Mouse (Mus musculus): ENCODE data around the gene Zbtb46.

Gene Zbtb46

DNA sequence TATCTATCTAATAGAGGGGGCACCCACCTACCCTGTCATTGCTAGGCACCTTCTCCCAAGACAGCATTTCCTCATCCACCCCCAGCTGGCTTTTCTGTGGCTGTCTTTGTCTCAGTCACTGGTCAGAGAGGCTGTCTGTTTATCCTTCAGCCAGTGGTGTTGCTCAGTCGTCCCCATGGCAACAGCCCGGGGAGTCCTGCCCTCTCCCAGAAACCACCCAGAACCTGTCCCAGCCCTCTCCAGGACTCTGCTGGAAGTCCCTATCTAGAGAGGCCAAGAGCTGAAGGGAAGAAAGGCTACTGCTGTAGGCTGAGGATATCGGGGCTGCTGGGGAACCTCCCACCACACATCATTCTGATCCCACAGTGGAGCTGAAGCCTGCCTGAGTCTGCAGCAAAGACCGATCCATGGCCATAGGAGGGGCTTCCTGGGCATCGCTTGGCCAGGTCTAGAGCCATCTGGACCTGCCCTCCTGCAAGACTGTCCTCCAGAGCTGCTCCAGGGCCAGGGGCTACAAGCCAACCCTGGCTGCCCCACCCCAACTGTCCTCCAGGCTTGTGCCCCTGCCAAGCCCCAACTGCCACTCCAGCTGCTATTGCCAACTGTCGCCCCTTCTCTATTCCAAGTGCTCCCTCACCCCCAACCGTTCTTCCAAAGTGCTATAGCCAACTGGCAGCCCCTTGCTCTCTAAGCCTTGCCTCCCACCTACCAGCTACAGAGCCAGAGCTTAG is 3.9 kb upstream of the Zbtb46 start:
- DNase-seq: peak; percentile 95

DNA sequence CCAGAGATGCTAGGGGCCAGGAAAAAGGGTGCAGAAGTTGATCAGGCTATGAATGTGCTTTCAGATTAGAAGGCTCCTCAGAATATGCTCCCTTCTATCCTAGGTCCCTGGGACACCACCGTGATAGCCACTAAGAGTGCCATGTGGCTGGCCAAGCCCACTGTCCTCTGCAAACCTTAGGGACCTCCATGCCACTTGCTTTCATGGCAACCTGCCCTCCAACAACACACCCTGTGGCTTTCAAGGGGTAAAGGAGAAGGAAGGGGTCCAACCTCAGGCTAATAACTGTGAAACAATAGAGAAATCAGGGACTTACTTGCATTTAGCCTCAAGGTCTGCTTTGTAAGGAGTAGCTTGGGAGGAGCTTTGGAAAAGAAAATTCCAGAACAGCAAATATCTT is 3.4 kb upstream of the Zbtb46 start:
- DNase-seq: no peak

GRCm38 (mm10) chr2:181461536-181462100 is 2.4 kb upstream of the Zbtb46 start:
- no peak for DNase-seq

- DNase-seq: peak; percentile 73
Measured at GRCm38 (mm10) chr2:181459673-181460621, 721 bp upstream of the Zbtb46 start.

DNA sequence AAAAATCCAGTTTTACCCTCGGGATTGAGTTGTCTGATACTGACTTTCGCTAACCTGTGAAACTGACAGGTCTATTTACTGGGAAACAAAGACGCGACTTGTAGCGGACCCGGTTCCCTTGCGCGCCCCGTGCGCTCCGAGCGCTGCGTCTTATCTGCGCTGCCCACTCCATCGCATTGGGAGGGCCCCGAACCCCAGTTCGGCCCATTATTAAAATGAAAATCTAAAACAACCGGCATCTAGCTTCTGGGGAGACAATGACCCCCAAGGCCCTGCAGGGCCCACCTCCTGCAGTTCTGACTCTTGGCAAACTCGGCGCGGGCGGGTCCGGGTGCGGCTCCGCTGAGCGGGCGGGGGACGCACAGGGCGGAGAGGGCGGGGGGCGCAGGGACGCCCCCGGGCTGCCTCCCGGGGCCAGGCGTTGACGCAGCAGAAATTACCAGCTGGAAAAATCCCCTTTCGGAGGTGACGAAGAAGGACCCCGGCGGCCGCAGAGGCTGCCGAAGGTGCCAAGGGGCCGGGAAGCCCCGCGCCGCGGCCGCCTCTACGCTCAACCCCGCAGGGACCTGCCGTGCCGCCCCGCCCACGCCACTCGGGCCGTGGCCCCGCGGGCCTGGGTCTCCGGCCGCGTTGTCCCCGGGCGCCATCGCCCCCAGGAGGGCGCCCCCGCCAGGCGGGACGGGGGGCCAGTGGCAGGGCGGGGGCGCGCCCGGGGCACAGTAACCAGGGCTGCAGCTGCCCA is 644 bp downstream of the Zbtb46 start:
- peak; percentile 63 for DNase-seq

GRCm38 (mm10) chr2:181457831-181458230 is 1.4 kb downstream of the Zbtb46 start:
- no peak for DNase-seq

DNA sequence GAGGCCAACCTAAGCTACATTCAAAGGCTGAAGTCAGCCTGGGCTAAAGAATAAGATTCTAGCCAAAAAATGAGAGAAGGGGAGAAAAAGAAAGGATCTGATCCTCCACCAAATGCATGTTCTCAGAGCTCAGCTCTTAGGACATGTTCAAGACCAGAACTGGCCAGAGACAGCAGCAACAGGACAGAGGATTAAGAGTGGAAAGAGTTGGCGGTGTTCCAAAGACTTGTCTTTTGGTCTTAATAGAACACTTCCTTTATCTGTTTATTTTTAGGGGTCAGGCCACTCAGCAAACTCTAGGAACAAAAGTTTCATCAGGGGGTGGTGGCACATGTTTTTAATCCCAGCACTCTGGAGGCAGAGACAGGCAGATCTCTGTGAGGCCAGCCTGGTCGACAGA is 3.3 kb downstream of the Zbtb46 start:
- no peak for DNase-seq

DNA sequence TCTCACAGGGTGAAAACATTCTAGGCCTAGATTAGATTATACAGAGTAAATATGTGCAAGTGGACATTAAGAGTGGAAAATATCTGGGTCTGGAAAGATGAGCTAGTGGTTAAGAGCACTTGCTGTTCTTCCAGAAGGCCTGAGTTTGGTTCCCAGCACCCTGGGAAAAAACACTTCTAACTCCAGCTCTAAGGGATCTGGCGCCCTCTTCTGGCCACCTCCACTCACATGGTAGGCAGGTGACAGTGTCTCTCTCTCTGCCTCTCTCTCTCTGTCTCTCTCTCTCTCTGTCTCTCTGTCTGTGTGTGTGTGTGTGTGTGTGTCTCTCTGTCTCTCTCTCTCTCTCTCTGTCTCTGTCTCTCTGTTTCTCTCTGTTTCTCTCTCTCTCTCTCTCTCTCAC is 6.0 kb downstream of the Zbtb46 start:
- no peak for DNase-seq

DNA sequence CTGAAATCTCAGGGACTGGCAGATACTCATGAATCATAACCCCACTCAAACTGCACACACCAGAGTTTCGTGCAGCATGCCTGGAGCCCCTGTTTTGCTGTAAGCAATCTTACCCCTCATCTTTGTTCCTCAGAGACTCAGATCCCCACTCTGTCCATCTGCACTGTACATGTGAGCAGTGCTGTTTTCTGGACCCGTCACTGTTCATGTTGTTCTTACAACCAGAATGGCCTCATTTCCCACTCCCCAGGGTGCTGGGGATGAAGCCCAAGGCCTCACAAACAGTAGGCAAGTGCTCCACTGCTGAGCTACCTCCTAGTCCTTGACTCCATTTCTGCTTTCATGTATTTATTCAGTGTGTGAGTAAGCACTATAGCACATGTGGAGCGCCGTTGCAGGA is 7.0 kb downstream of the Zbtb46 start:
- peak; percentile 51 for DNase-seq

DNA sequence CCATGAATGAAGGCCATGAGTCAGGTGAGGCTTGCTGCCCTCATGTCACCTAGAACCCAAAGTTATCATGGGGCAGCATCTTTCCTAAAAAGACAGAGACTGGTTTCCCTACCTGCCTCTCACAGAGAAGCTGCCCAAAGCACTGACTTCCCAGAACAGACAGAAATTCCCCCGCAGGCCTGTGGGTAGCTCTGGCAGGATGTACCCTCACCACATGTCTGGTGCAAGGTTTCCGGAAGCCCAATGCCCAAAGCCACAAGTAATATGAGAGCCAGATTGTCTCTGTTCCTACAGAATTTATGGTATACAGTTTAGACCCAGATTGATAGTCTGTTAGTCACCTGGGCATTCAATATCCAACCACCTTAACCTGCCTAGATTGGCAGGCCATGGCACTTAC is 16.2 kb downstream of the Zbtb46 start:
- DNase-seq: no peak

- no peak for DNase-seq
Measured at GRCm38 (mm10) chr2:181438176-181438575, 21.1 kb downstream of the Zbtb46 start.

GRCm38 (mm10) chr2:181436246-181436645 is 23.0 kb downstream of the Zbtb46 start:
- DNase-seq: no peak

GRCm38 (mm10) chr2:181423834-181424233 is 35.4 kb downstream of the Zbtb46 start:
- no peak for DNase-seq

DNA sequence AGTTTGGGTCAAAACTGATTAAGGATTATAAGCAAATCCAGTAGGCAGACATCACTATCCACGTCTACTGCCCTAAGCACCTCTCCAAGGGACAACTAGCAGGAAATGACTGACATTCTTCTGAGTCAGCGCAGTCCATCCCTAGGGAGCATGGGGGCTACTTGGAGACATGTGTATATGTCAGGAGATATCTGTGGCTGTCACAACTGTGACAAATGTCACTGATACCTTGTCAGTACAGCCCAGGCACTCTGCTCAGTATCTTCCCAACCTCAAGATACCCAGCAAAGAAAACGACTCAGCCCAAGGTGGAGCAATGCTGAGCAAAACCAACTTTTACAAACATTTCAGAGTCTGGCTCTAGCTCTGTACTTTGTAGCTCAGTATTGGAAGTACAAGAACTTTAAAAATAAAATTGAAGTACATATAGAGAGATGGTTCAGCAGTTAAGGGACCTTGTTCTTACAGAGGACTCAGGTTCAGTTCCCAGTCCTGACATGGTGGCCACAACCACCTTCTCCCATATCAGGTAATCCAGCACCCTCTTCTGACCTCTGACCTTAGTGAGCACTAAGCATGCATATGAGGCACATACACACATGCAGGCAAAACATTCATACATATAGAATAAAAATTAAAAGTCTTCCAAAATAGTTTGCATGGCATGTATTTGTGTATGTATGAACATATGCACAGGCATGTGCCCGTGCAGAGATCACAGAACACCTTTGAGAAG is 38.2 kb downstream of the Zbtb46 start:
- no peak for DNase-seq

- no peak for DNase-seq
Measured at GRCm38 (mm10) chr2:181420426-181420825, 38.8 kb downstream of the Zbtb46 start.

DNA sequence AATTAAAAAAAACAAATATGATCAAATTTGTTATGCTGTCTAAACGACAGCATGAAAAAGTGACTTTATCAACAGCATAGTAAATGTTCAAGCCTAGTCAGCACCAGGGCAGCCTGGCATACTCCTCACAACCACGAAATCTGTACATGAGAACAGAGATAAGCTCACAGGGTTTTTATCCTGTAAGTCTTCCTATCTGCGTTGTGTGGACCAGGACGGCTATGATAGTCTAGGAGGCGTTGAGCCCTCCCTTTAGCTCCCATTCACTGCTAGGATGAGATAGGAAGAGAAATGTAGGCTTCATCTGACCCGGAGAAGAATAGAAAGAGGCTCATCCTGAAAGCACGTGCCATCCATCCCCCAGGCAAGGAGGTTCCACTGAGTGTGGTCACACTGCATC is 39.9 kb downstream of the Zbtb46 start:
- no peak for DNase-seq

- peak; percentile 68 for DNase-seq
Measured at GRCm38 (mm10) chr2:181415945-181416344, 43.3 kb downstream of the Zbtb46 start.

DNA sequence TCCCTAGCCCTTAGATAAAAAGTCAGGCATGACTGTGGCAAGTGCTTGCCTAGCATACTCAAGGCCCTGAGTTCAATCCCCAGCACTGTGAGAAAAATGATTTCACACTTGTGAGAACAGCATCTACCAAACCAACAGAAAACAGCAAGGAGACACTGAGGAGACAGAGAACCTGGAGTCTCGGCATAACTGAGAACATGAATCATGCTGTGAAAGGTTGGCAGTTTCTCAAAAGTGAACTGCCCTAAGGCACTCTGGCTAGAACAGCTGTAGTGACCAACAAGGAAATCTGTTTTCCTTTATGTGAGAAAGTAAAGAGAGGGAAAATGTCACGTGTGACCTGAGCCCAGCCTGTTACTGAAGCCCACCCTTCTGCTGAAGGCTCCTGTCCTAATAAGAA is 46.1 kb downstream of the Zbtb46 start:
- no peak for DNase-seq

DNA sequence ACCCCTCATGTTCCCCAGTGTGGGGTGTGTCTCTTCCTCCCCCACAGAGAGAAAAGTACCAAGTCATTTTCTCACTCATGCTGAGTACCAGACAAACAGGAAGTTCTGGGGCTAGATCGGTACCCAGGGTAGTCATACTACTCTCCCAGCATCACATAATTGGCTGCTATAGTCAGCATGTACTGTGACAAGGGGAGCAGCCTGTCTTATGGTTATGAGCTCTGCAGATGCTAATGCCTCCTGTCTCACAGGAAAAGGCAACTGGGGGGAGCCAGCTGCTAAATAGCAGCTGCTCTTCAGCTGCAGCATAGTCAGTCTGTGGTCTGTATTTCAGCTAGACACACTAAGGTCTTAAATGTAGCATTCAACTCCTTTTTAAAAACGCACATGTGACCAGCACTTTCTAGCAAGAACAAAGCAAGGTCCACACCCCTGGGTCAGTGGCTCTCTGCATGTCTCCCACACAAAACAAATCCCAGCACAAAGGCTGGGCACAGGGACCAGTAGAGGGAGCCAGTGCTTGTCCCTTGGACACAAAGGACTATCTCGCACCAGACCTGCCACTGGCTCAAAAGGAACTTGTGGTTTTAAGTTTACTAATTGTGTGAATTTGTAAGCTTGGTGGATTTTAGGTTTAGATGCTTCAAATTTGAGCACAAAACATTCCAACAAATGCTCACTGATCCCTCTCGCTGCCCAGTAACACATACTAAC is 48.3 kb downstream of the Zbtb46 start:
- peak; percentile 55 for DNase-seq

GRCm38 (mm10) chr2:181409643-181410042 is 49.6 kb downstream of the Zbtb46 start:
- no peak for DNase-seq

- no peak for DNase-seq
Measured at GRCm38 (mm10) chr2:181403722-181404121, 55.5 kb downstream of the Zbtb46 start.

GRCm38 (mm10) chr2:181401497-181401896 is 57.7 kb downstream of the Zbtb46 start:
- no peak for DNase-seq
